Mouse (Mus musculus) liver, embryonic 14.5 days (tissue): Measurements from ENCODE around the gene Nploc4.
"Not testable (repeated sequence)": the region's sequence is repeated elsewhere in the genome, so short reads cannot be mapped to it uniquely, and the experiment has no call there.

ENCODE experiments used
- CTCF ChIP-seq: IDR thresholded peaks from 2 replicates; pipeline ENCODE4 v1.5.1; 2016; ENCODE audit warnings: antibody characterized with exemption, low read depth, control low read depth
- EP300 ChIP-seq: IDR thresholded peaks from 2 replicates; pipeline ENCODE4 v1.6.1; 2016; ENCODE audit warnings: antibody characterized with exemption, low read depth

GRCm38 (mm10) chr11:120346383-120347034 is 91.0 kb downstream of the Nploc4 start:
- not testable (repeated sequence) for TF ChIP-seq CTCF, EP300
